Mouse (Mus musculus) limb, embryonic 14.5 days (tissue): ENCODE measurements at regions not wholly inside any gene's neighbourhood (a gene's known extent, or its start where the extent isn't known, plus 50 kb on each side); places are given as distances from the start of the nearest gene placed in this dataset.
A peak's percentile ranks its signal among the peaks of the same experiment; 100 is the strongest.

Experiments used
- ATAC-seq: fragments of 200-750 bp; cut with Nextera tagmentation; 2 replicates; pipeline ENCODE4 v1.8.0; 2017; ENCODE audit warnings: low read depth, moderate number of reproducible peaks, moderate TSS enrichment; ENCODE audit not compliant: low FRiP score
- DNase-seq: peaks from one replicate; pipeline ENCODE4 v3.0.0-alpha.2; 2015; ENCODE audit warnings: low spot score
- H3K27ac ChIP-seq: fragments of 300-500 bp; sonication (generic); replicated peaks from 2 replicates; pipeline ENCODE4 v1.5.1; 2014; ENCODE audit warnings: low read depth, mild to moderate bottlenecking, low read length, moderate library complexity, mixed read lengths
- H3K27me3 ChIP-seq: fragments of 300-500 bp; sonication (generic); 2 replicates; pipeline ENCODE4 v1.6.1; 2014; ENCODE audit warnings: low read length, mixed read lengths; ENCODE audit not compliant: control insufficient read depth, insufficient read depth
- H3K36me3 ChIP-seq: fragments of 300-500 bp; sonication (generic); 2 replicates; pipeline ENCODE4 v1.6.1; 2014; ENCODE audit warnings: mild to moderate bottlenecking, low read length, moderate library complexity, mixed read lengths; ENCODE audit not compliant: control insufficient read depth, insufficient read depth
- H3K4me1 ChIP-seq: fragments of 300-500 bp; sonication (generic); 2 replicates; pipeline ENCODE4 v1.6.1; 2014; ENCODE audit warnings: antibody characterized with exemption, low read length, mixed read lengths; ENCODE audit not compliant: control insufficient read depth, insufficient read depth
- H3K4me2 ChIP-seq: fragments of 300-500 bp; sonication (generic); replicated peaks from 2 replicates; pipeline ENCODE4 v1.6.1; 2014; ENCODE audit warnings: low read depth, mild to moderate bottlenecking, low read length, moderate library complexity; ENCODE audit not compliant: severe bottlenecking
- H3K4me3 ChIP-seq: fragments of 300-500 bp; sonication (generic); replicated peaks from 2 replicates; pipeline ENCODE4 v1.5.1; 2014; ENCODE audit warnings: low read length
- H3K9ac ChIP-seq: fragments of 300-500 bp; sonication (generic); 2 replicates; pipeline ENCODE4 v1.6.1; 2014; ENCODE audit warnings: mild to moderate bottlenecking, low read depth, low read length, moderate library complexity; ENCODE audit not compliant: severe bottlenecking
- H3K9me3 ChIP-seq: fragments of 300-500 bp; sonication (generic); 2 replicates; pipeline ENCODE4 v1.6.1; 2016; ENCODE audit warnings: low read length; ENCODE audit not compliant: control insufficient read depth
- POLR2A ChIP-seq: fragments of 200-500 bp; IDR thresholded peaks from 2 replicates; pipeline ENCODE4 v1.8.0; 2012; ENCODE audit warnings: inconsistent platforms, mild to moderate bottlenecking, moderate library complexity, borderline replicate concordance; ENCODE audit not compliant: insufficient read depth, insufficient read length; ENCODE audit errors: extremely low read depth
- WGBS: fragments of 180-500 bp; shearing (Covaris S2); extraction: QIAGEN DNeasy Blood & Tissue Kit; methylation state at CpG from one replicate; pipeline ENCODE4 v1.1.7; 2014; 5-methylcytosine and 5-hydroxymethylcytosine counted together

GRCm38 (mm10) chr16:76519911-76520642 is 146.4 kb upstream of the Nrip1 start:
- no peaks in the 10 kb centered on the region for H3K36me3 ChIP-seq
- H3K9me3 ChIP-seq: no peaks in the 10 kb centered on the region
- H3K4me1 ChIP-seq: no peaks in the 10 kb centered on the region
- no peak for DNase-seq
- WGBS: 91% methylated on average over 10 of the region's 10 CpGs
- H3K4me3 ChIP-seq: no peak overlapping the region
- H3K27ac ChIP-seq: no peak overlapping the region
- no peaks in the 10 kb centered on the region for H3K27me3 ChIP-seq
- no peak for TF ChIP-seq POLR2A
- no peak overlapping the region for H3K4me2 ChIP-seq
- 0 out of 2 replicates have a peak, but pooled peaks have one; percentile 34 for ATAC-seq
- no peak overlapping the region for H3K9ac ChIP-seq

- Histone ChIP-seq H3K4me3 (no peak overlapping the region), H3K36me3 (no peaks in the 10 kb centered on the region), H3K27me3 (no peaks in the 10 kb centered on the region), H3K9ac (no peak overlapping the region), H3K4me1 (peaks cover 3% of the 10 kb centered on the region; the same call in 1 of the 2 replicates), H3K9me3 (no peaks in the 10 kb centered on the region), H3K27ac (0 out of 2 replicates have a peak overlapping the region, but pooled peaks have one; percentile 26), H3K4me2 (peak overlapping the region; percentile 25; the same call in 1 of the 2 replicates)
- WGBS: 25% methylated on average over 8 of the region's 8 CpGs
- no peak for TF ChIP-seq POLR2A
- no peak for DNase-seq
- peak; percentile 53; the same call in 1 of the 2 replicates for ATAC-seq
These were observed 137.2 kb upstream of the Nrip1 start for GRCm38 (mm10) chr16:76510861-76511260.

GRCm38 (mm10) chr16:76509109-76509650 is 135.6 kb upstream of the Nrip1 start:
- Histone ChIP-seq H3K4me1 (peaks cover 3% of the 10 kb centered on the region; the same call in 1 of the 2 replicates), H3K27me3 (no peaks in the 10 kb centered on the region), H3K4me2 (no peak overlapping the region), H3K27ac (no peak overlapping the region), H3K36me3 (no peaks in the 10 kb centered on the region), H3K9ac (no peak overlapping the region), H3K9me3 (no peaks in the 10 kb centered on the region), H3K4me3 (no peak overlapping the region)
- ATAC-seq (no peak), DNase-seq (no peak)
- 92% methylated on average over 6 of the region's 6 CpGs for WGBS
- TF ChIP-seq POLR2A: no peak

- no peak overlapping the region for H3K4me3 ChIP-seq
- TF ChIP-seq POLR2A: no peak
- no peak for DNase-seq
- 68% methylated on average over 5 of the region's 5 CpGs for WGBS
- no peak for ATAC-seq
- no peaks in the 10 kb centered on the region for H3K9me3 ChIP-seq
- H3K4me1 ChIP-seq: peaks cover 3% of the 10 kb centered on the region; the same call in 1 of the 2 replicates
- H3K4me2 ChIP-seq: no peak overlapping the region
- no peaks in the 10 kb centered on the region for H3K36me3 ChIP-seq
- H3K27me3 ChIP-seq: no peaks in the 10 kb centered on the region
- H3K27ac ChIP-seq: no peak overlapping the region
- no peak overlapping the region for H3K9ac ChIP-seq
These were observed 133.6 kb upstream of the Nrip1 start for GRCm38 (mm10) chr16:76507191-76507746.

GRCm38 (mm10) chr16:76506240-76506639 is 132.6 kb upstream of the Nrip1 start:
- Histone ChIP-seq H3K9ac (no peak overlapping the region), H3K27me3 (no peaks in the 10 kb centered on the region), H3K4me3 (no peak overlapping the region), H3K9me3 (no peaks in the 10 kb centered on the region), H3K27ac (no peak overlapping the region), H3K4me1 (peaks cover 3% of the 10 kb centered on the region; the same call in 1 of the 2 replicates), H3K4me2 (no peak overlapping the region), H3K36me3 (no peaks in the 10 kb centered on the region)
- 66% methylated on average over 4 of the region's 4 CpGs for WGBS
- TF ChIP-seq POLR2A: no peak
- ATAC-seq (no peak), DNase-seq (peak; percentile 15)
